Mouse (Mus musculus) midbrain, embryonic 13.5 days (tissue): ENCODE measurements around the gene Gm11042. TPM values are rescaled to one million over a fixed set of nuclear protein-coding genes. Genes with fewer than 3 reads are reported as not detected.

ENCODE experiments used
- ATAC-seq: fragments of 200-750 bp; cut with Nextera tagmentation; 2 replicates; pipeline ENCODE4 v1.8.0; 2017; ENCODE audit warnings: mild to moderate bottlenecking, moderate TSS enrichment, moderate library complexity
- H3K27ac ChIP-seq: fragments of 300-500 bp; sonication (generic); 2 replicates; pipeline ENCODE4 v1.5.1; 2015; ENCODE audit warnings: inconsistent platforms, mild to moderate bottlenecking, moderate library complexity
- H3K27me3 ChIP-seq: fragments of 300-500 bp; sonication (generic); 2 replicates; pipeline ENCODE4 v1.6.1; 2015; ENCODE audit warnings: mild to moderate bottlenecking, inconsistent platforms
- H3K36me3 ChIP-seq: fragments of 300-500 bp; sonication (generic); 2 replicates; pipeline ENCODE4 v1.6.1; 2015; ENCODE audit warnings: mild to moderate bottlenecking, inconsistent platforms
- H3K4me1 ChIP-seq: fragments of 300-500 bp; sonication (generic); replicated peaks from 2 replicates; pipeline ENCODE4 v1.6.1; 2015; ENCODE audit warnings: inconsistent platforms
- H3K4me2 ChIP-seq: fragments of 300-500 bp; sonication (generic); replicated peaks from 2 replicates; pipeline ENCODE4 v1.6.1; 2015; ENCODE audit warnings: moderate library complexity, mild to moderate bottlenecking, inconsistent platforms
- H3K4me3 ChIP-seq: fragments of 300-500 bp; sonication (generic); replicated peaks from 2 replicates; pipeline ENCODE4 v1.5.1; 2015; ENCODE audit warnings: mild to moderate bottlenecking, inconsistent platforms
- H3K9ac ChIP-seq: fragments of 300-500 bp; sonication (generic); replicated peaks from 2 replicates; pipeline ENCODE4 v1.6.1; 2015; ENCODE audit warnings: mild to moderate bottlenecking, inconsistent platforms
- H3K9me3 ChIP-seq: fragments of 300-500 bp; sonication (generic); 2 replicates; pipeline ENCODE4 v1.6.1; 2016; ENCODE audit warnings: mild to moderate bottlenecking, inconsistent platforms
- WGBS: fragments of 180-500 bp; shearing (Covaris S2); methylation state at CpG from one replicate; pipeline ENCODE4 v1.1.7; 2015; 5-methylcytosine and 5-hydroxymethylcytosine counted together
- polyA plus RNA-seq: library from polyadenylated mRNA; unstranded; fragments of >200 nt; fragmentation: Nextera tagmentation; extraction: Ambion mirVana; gene quantifications from 2 replicates; pipeline ENCODE4 v1.2.1, GENCODE M21; 2015

Gene Gm11042
- polyA plus RNA-seq, 1 experiment from 2014 or later: not detected

DNA sequence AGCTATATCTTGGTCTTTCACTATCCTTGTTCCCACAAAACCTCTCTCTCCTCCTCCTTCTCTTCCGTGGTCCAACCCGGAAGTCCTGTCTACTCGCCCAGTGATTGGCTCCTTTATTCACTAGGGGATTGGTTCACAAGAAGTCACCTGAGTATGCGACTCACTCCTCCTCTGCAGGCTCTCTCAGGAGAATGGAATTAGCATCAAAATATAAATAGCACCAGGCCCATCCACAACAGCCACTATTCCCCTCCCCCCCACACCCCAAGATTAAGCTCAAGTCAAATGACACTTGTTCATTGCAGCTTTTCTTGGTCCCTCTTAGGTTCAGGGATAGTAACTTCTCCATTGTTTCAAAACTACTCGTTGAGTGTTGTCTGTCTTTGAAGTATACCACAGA, 5.8 kb upstream of the Gm11042 start:
- WGBS: 86% methylated on average over 5 of the region's 5 CpGs
- ATAC-seq: no peak
- no peaks in the 10 kb centered on the region for H3K9me3 ChIP-seq
- no peaks in the 10 kb centered on the region for H3K4me1 ChIP-seq
- H3K36me3 ChIP-seq: no peaks in the 10 kb centered on the region
- no peak overlapping the region for H3K4me2 ChIP-seq
- H3K27ac ChIP-seq: no peak overlapping the region
- H3K9ac ChIP-seq: no peak overlapping the region
- H3K4me3 ChIP-seq: no peak overlapping the region
- no peaks in the 10 kb centered on the region for H3K27me3 ChIP-seq

DNA sequence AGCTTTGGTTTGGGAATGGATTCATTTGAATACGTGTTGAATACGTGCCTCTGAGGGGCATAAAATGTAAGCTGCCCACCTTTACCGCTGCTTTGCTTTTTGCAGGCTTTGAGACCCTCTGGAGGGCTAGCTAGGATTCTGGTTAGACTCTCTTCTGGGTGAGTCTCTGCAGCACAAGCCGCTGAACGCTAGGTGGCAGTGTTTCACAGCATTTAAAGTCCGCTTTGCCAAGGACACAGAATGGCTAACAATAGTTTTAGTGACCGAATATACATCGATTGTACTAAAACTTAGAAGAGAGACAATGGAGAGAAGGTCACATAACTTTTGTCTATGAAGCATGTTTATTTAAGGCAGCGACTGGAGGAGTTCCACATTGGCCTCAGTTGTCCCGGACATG, 4.1 kb upstream of the Gm11042 start:
- ATAC-seq: no peak
- Histone ChIP-seq H3K9me3 (no peaks in the 10 kb centered on the region), H3K4me1 (0 out of 2 replicates have a peak, but pooled peaks cover 2% of the 10 kb centered on the region), H3K27ac (no peak overlapping the region), H3K27me3 (no peaks in the 10 kb centered on the region), H3K9ac (no peak overlapping the region), H3K4me2 (no peak overlapping the region), H3K4me3 (no peak overlapping the region), H3K36me3 (no peaks in the 10 kb centered on the region)
- 14% methylated on average over 10 of the region's 10 CpGs for WGBS

DNA sequence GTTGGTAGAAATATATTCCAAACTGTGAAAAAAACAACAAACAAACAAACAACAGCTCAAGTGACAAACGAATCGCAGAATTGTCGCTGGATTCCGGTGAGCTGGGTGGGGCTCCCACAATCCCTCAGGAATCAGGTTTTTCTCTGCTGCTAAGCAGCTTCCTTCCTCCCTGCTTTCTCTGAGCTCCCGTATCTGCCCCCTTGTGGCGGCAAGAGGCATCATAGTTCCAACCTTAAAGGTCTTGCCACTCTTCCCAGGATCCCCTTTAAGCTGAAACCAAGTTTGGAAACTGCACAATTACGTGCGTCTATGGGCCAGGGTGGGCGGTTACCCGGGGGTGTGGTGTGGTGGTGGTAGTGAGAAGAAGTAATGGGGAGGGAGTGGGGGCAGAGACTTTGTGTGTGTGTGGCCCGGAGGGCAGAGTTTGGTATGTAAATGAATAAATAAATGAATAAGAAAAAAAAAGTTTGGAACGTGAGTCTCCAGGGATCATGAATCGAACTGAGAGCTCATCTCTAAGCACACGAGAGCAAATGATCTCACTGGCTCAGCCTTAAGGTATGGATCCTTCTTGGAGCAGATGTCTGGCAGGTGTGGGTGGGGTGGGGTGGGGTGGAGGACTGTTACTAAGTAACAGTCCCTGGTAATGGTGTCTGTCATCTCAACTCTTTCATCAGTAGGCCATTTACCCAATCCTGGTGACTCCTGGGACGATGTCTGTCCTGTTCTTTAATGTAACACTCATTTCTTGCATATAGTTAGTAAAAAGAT, 980 bp upstream of the Gm11042 start:
- Histone ChIP-seq H3K4me1 (0 out of 2 replicates have a peak, but pooled peaks cover 2% of the 10 kb centered on the region), H3K9ac (peak overlapping the region; percentile 67), H3K27me3 (no peaks in the 10 kb centered on the region), H3K4me3 (peak overlapping the region; percentile 48), H3K4me2 (peak overlapping the region; percentile 62), H3K36me3 (no peaks in the 10 kb centered on the region), H3K27ac (peak overlapping the region; percentile 89), H3K9me3 (no peaks in the 10 kb centered on the region)
- 17% methylated on average over 15 of the region's 15 CpGs for WGBS
- peak; percentile 87 for ATAC-seq

DNA sequence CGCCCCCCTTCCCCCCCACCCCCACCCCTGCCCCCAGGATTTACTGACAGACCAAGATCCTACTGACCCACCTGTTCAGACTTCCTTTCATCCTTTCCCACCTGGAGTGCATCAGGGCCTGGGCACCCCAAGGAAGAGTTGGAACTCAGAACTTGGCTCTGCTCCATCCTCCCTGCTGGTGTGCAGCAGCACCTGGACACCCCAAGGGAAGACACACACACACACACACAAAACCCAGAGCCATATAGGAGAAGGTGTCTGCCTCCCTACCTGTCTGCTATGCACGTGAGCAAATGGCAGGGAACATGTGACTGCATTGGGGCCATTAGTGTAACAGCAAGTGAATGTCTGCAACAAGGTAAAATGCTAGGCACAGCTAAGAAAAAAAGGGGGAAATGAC, 973 bp downstream of the Gm11042 start:
- Histone ChIP-seq H3K9ac (no peak overlapping the region), H3K36me3 (no peaks in the 10 kb centered on the region), H3K4me3 (no peak overlapping the region), H3K27ac (no peak overlapping the region), H3K4me2 (no peak overlapping the region), H3K9me3 (no peaks in the 10 kb centered on the region), H3K4me1 (0 out of 2 replicates have a peak, but pooled peaks cover 2% of the 10 kb centered on the region), H3K27me3 (no peaks in the 10 kb centered on the region)
- 57% methylated on average over 2 of the region's 2 CpGs for WGBS
- ATAC-seq: no peak

DNA sequence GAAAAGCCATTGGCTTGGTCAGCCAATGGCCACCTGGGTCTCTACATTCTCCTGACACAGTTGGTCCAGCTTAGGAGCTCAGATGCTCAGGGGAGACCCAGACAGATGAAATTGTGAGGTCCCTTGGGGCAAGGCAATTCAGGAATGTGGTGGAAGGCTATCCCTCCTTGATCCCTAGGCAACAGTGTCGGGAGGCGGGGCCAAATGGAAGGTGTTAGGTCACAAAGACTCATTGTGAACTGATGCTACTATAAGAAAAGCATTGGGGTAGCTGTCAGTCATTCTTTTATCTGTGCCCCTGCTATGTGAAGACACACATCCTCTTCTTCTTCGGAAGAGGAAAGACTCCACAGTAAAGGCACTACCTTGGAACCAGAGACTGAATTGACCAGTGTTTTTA, 3.6 kb downstream of the Gm11042 start:
- H3K4me3 ChIP-seq: no peak overlapping the region
- 80% methylated on average over 3 of the region's 3 CpGs for WGBS
- 0 out of 2 replicates have a peak, but pooled peaks cover 2% of the 10 kb centered on the region for H3K4me1 ChIP-seq
- no peaks in the 10 kb centered on the region for H3K36me3 ChIP-seq
- no peaks in the 10 kb centered on the region for H3K9me3 ChIP-seq
- no peak overlapping the region for H3K4me2 ChIP-seq
- no peak overlapping the region for H3K27ac ChIP-seq
- H3K27me3 ChIP-seq: no peaks in the 10 kb centered on the region
- no peak overlapping the region for H3K9ac ChIP-seq
- no peak for ATAC-seq

DNA sequence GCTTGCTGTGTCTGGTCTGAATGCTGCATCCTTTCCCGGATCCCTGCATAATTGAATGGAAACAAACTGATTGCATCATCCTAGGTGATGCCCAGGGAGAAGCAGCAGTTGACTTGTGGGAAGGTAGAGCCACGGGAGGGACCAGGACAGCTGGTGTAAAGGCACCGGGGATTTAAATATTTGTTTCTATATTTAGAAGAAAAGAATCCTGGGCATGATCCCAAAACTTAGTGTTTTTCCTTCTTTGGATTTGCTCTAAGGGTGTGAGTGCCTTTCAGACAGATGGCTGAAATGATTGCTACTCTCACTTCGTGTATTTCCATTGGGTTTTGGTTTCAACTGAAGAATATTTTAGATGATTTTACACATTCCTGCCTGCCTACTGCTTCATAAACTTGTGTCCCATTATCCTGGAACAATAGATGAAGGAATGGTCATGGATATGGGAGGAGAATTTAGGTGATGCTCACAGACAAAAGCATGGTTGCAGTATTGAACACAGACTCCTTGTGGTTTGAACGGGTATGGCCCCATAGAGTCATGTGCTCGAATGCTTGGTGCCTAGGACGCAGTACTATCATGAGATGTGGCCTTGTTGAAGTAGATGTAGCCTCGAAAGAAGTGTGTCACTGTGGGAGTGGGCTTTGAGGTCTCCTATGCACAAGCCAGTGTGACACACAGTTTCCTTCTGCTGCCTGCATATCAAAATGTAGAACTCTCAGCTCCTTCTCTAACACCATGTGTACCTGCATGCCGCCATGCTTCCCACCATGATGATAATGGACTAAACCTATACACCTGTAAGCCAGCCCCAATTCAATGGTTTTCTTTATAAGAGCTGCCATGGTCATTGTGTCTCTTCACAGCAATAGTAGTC, 12.5 kb downstream of the Gm11042 start:
- no peaks in the 10 kb centered on the region for H3K27me3 ChIP-seq
- H3K9me3 ChIP-seq: no peaks in the 10 kb centered on the region
- 0 out of 2 replicates have a peak, but pooled peaks have one; percentile 30 for ATAC-seq
- H3K4me2 ChIP-seq: no peak overlapping the region
- WGBS: 71% methylated on average over 9 of the region's 9 CpGs
- H3K36me3 ChIP-seq: no peaks in the 10 kb centered on the region
- H3K27ac ChIP-seq: no peak overlapping the region
- no peak overlapping the region for H3K4me3 ChIP-seq
- H3K9ac ChIP-seq: no peak overlapping the region
- peaks cover 4% of the 10 kb centered on the region; the same call in 1 of the 2 replicates for H3K4me1 ChIP-seq

DNA sequence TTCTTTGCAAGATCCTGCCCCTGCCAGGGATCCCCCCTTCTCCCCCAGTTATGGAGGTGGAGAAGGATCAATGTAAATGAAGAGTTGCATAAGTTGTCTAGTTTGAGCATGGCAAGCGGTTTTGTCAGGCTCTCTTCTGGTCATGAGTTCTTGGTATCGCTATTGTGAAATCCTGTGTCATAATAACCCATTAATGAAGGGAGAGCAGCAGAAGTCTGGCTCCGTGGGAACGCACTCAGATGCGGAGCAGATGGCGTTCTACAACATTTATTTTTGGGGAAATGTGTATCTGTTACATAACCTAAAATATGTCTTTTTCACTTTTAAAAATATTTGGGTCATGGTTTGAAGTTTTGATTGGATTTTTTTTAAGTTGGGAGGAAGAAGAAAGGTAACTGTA, 14.6 kb downstream of the Gm11042 start:
- H3K36me3 ChIP-seq: no peaks in the 10 kb centered on the region
- H3K4me2 ChIP-seq: no peak overlapping the region
- H3K27ac ChIP-seq: no peak overlapping the region
- no peak for ATAC-seq
- no peaks in the 10 kb centered on the region for H3K9me3 ChIP-seq
- 89% methylated on average over 6 of the region's 6 CpGs for WGBS
- peaks cover 4% of the 10 kb centered on the region; the same call in 1 of the 2 replicates for H3K4me1 ChIP-seq
- no peak overlapping the region for H3K9ac ChIP-seq
- no peak overlapping the region for H3K4me3 ChIP-seq
- no peaks in the 10 kb centered on the region for H3K27me3 ChIP-seq

DNA sequence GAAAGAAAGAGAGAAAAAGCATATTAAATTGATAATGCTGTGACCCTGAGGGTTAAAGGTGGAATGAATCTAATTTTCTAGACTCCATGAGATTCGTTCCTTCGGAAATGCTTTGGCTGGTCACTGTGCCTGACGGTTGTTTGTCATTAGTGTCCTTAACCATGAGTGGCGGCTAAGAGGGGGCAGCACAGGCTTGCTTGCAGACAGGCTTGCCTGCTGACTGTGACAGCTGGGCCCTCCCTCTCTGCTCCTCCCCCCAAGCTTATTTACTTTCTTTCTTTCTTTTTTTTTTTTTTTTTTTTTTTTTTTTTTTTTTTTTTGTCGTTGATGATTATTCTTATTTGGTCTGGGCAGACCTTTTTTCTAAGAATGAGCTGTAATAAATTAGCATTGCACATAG, 19.8 kb downstream of the Gm11042 start:
- Histone ChIP-seq H3K9ac (no peak overlapping the region), H3K4me2 (no peak overlapping the region), H3K36me3 (no peaks in the 10 kb centered on the region), H3K4me3 (no peak overlapping the region), H3K9me3 (no peaks in the 10 kb centered on the region), H3K27ac (no peak overlapping the region), H3K4me1 (0 out of 2 replicates have a peak, but pooled peaks cover 3% of the 10 kb centered on the region), H3K27me3 (no peaks in the 10 kb centered on the region)
- no peak for ATAC-seq
- 45% methylated on average over 5 of the region's 5 CpGs for WGBS

DNA sequence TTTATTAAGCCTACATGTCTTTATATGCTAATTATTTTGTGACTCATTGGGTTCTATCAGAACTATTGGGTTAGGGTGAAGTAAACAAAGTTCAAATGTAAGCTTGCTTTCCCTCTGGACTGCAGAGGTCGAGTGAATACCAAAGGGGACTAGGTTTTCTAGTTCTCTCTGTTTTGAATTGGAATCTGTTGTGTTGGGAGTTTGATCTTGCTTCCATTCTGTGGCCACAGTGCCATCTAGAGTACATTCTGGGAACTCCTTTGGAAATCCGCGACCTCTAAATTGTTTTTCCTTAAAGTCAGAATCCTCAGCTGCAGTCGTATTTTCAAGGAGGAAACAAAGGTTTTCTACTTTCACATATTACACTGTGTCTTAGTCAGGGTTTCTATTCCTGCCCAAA, 22.6 kb downstream of the Gm11042 start:
- no peak overlapping the region for H3K4me3 ChIP-seq
- no peak overlapping the region for H3K4me2 ChIP-seq
- H3K9me3 ChIP-seq: no peaks in the 10 kb centered on the region
- H3K9ac ChIP-seq: no peak overlapping the region
- H3K27me3 ChIP-seq: no peaks in the 10 kb centered on the region
- WGBS: 7% methylated on average over 4 of the region's 4 CpGs
- H3K4me1 ChIP-seq: 0 out of 2 replicates have a peak, but pooled peaks cover 10% of the 10 kb centered on the region
- no peaks in the 10 kb centered on the region for H3K36me3 ChIP-seq
- H3K27ac ChIP-seq: no peak overlapping the region
- no peak for ATAC-seq

DNA sequence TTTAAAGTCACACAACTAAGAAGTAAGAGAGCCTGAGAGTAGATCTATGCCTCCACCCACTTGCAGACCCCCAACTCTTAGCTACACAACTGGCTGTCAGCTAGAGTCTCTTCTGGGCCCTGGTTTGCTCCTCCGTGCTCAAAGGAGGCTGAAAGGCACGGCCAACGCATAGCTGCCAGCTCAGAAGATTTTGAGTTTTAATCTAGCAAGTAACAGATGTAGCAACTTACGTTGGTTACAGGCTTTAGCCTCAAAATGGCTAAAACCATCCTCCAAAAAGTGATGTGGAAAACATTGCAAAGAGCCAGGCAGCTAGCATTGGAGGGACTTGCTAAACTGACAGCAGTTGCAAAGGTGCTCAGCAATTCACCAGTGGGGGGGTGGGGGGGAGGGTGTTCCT, 25.2 kb downstream of the Gm11042 start:
- no peak for ATAC-seq
- no peaks in the 10 kb centered on the region for H3K9me3 ChIP-seq
- H3K27me3 ChIP-seq: peaks cover 3% of the 10 kb centered on the region
- H3K9ac ChIP-seq: no peak overlapping the region
- H3K36me3 ChIP-seq: no peaks in the 10 kb centered on the region
- H3K4me3 ChIP-seq: no peak overlapping the region
- no peak overlapping the region for H3K4me2 ChIP-seq
- no peak overlapping the region for H3K27ac ChIP-seq
- 85% methylated on average over 4 of the region's 4 CpGs for WGBS
- H3K4me1 ChIP-seq: 0 out of 2 replicates have a peak, but pooled peaks cover 13% of the 10 kb centered on the region

DNA sequence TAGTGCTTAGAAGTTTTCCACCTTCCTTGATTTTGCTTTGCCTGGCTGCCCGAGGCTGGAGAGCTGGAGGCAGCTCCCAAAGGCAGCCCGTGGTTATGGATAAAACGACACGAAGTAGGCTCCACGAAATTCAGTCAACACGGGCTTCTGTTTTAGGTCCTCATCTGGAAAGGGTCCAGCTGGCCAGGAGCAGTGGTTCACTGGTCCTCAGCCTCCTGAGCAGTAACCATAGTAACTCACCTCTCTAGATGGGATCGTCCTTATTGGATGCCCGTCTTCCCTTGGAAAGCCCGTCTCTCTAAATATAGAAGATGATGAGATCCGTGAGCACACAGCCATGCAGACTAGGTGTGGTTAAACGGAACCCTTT, 31.5 kb downstream of the Gm11042 start:
- H3K27me3 ChIP-seq: peaks cover 33% of the 10 kb centered on the region
- H3K4me1 ChIP-seq: peaks cover 31% of the 10 kb centered on the region
- peak overlapping the region; percentile 86 for H3K4me2 ChIP-seq
- peak; percentile 38 for ATAC-seq
- no peaks in the 10 kb centered on the region for H3K36me3 ChIP-seq
- WGBS: 3% methylated on average over 11 of the region's 11 CpGs
- no peak overlapping the region for H3K27ac ChIP-seq
- H3K4me3 ChIP-seq: peak overlapping the region; percentile 45
- H3K9me3 ChIP-seq: no peaks in the 10 kb centered on the region
- peak overlapping the region; percentile 57 for H3K9ac ChIP-seq

DNA sequence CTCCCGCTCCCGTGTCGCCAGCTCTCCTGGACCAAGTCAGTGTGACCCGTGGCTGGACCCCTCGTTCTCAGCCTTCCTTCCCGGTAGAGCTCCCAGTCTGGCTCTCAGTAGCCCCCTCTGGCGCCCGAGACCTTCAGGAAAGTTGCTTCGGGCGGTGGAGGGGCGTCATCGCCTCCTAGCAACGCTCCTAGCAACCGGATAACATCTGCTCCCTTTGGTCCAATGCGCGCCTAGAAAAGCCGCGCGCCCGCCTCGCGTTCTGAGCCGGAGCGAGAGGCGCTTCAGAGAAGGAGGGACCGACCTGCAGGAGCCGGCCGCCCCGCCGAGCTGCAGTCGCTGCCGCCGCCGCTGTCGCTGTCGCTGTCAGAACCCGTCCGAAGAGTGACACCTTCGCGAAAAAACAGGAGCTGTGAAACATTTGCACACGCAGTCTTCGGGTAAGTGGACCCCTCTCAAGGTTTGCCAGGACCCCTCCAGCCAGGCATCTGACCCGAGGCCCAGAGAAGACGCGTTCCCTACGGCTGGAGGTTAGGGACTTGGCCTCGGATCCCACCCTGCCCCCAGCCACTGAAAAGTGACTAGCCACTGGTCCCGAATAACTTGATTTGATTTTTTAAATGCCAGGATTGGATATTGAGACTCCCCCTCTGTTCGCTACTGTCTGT, 32.0 kb downstream of the Gm11042 start:
- Histone ChIP-seq H3K9ac (peak overlapping the region; percentile 57), H3K4me3 (peak overlapping the region; percentile 45), H3K4me2 (peak overlapping the region; percentile 86), H3K36me3 (no peaks in the 10 kb centered on the region), H3K27ac (no peak overlapping the region), H3K27me3 (peaks cover 33% of the 10 kb centered on the region), H3K4me1 (peaks cover 26% of the 10 kb centered on the region), H3K9me3 (no peaks in the 10 kb centered on the region)
- peak; percentile 97 for ATAC-seq
- under 1% methylated on average over 49 of the region's 49 CpGs for WGBS
